Mouse (Mus musculus): ENCODE results near the gene Lamc2. TPM values are rescaled to one million over a fixed set of nuclear protein-coding genes. Genes with fewer than 3 reads are reported as not detected.

Lamc2 gene
- polyA plus RNA-seq (2012) = 0.01 TPM in 1 of 2 replicates, not detected in the other

GRCm38 (mm10) chr1:153185828-153186803 lies at the start of gene Lamc2:
Lamc2 (minus strand) TSS chr1:153186447.

Other genes with a start within 250 kb of the Lamc2 start
- 0.02 TPM in 1 of 2 replicates, not detected in the other for gene Nmnat2, start 231.5 kb downstream of the Lamc2 start, polyA plus RNA-seq (2012)
- 1.5 and 1.7 TPM in 2 replicates for gene Lamc1, start 146.3 kb upstream of the Lamc2 start, polyA plus RNA-seq (2012)
- 0.51 and 0.96 TPM in 2 replicates for gene Shcbp1l, start 238.7 kb upstream of the Lamc2 start, polyA plus RNA-seq (2012)